Mouse (Mus musculus) erythroblast, embryonic 14.5 days (primary cell): ENCODE measurements around the gene Slc51b.

Source experiments
- GATA1 ChIP-seq: IDR thresholded peaks from 2 replicates; pipeline ENCODE4 v1.6.1; 2012; ENCODE audit warnings: low read length, inconsistent platforms, mixed read lengths
- TAL1 ChIP-seq: IDR thresholded peaks from 3 replicates; pipeline ENCODE4 v1.6.1; 2012; ENCODE audit warnings: low read length, inconsistent platforms, mixed read lengths

- no peak for TF ChIP-seq GATA1
- no peak for TF ChIP-seq TAL1
Observed at GRCm38 (mm10) chr9:65447951-65448350, 25.2 kb upstream of the Slc51b start.
